Mouse (Mus musculus): ENCODE data around the gene Chst12.

GRCm38 (mm10) chr5:140569032-140569595 lies 63.8 kb downstream of the Chst12 start:
- no peak for TF ChIP-seq CTCF (IDR thresholded peaks at IDR 0.05; ENCODE audit: low read depth, low read length)
- no peak for TF ChIP-seq POLR2A (IDR thresholded peaks at IDR 0.05; ENCODE audit: borderline replicate concordance, low read depth, low read length)

Measured in bone marrow macrophage, adult 2 months (primary cell).